Mouse (Mus musculus) right cerebral cortex, postnatal 25 days (tissue): ENCODE measurements around the gene Cgnl1.

Experiments
- DNase-seq: peaks from one replicate; pipeline ENCODE4 v3.0.0; 2022

Gene Cgnl1

DNA sequence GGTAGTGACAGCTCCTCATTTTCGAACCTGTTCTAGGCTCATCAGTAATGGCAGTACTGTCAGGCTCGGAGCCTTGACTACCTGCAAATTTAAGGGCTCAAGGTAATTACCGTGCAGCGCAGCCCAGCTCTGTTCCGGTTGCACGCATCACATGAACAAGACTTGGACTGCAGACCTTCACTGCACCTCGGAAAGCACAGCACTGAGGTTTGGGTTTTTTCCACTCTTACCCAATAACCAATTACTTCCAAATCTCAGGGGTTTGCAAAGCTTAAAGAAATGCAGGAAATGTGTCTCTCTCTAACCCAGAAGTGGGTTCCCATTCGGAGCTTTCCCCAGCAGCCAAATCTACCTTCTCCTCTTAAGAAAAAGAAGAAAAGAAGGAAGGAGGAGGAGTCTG lies 5.1 kb downstream of the Cgnl1 start:
- no peak for DNase-seq

GRCm38 (mm10) chr9:71764551-71764950 lies 6.9 kb downstream of the Cgnl1 start:
- DNase-seq: no peak

- DNase-seq: no peak
These were observed 8.1 kb downstream of the Cgnl1 start for GRCm38 (mm10) chr9:71763273-71763672.

GRCm38 (mm10) chr9:71761663-71762062 lies 9.7 kb downstream of the Cgnl1 start:
- DNase-seq: no peak

GRCm38 (mm10) chr9:71760518-71761141 lies 10.8 kb downstream of the Cgnl1 start:
- no peak for DNase-seq

DNA sequence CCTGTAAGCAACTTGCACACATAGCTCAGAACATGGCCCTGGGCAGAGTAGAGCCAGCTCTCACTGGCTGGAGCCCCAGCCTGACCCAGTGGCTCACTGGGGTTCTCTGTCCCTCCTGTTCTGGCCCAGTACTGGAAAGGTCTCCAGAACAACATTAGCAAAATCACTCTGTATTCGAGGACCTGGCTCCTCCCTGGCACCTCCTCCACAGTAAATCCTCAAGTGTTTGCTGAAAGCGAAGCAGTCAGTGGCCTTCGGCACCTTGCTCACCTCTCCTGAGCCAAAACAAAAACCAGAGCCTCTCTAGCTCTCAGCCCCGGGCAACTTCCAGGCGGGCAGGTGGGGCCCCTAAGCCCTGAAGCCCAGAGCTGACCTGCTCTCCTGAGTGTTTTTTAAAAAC lies 11.5 kb downstream of the Cgnl1 start:
- no peak for DNase-seq

DNA sequence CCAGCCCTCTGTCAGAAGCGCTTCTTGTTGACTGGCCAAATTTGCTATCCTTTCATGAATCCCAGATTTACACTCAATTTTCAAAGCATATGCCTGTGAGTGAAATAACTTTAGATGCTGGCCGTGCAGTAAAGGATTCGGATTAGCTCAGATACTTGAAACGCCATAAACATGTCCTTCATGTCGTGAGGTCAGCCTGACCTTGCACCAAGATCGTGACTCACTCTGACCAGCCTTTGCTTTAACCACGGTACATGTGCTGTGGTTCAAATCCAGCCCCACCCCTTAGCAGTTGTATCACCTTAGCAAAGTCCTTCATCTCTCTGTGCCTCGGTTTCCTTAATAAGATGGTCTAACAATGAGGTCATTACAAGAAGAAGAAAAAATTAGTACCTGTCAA lies 14.0 kb downstream of the Cgnl1 start:
- DNase-seq: no peak

DNA sequence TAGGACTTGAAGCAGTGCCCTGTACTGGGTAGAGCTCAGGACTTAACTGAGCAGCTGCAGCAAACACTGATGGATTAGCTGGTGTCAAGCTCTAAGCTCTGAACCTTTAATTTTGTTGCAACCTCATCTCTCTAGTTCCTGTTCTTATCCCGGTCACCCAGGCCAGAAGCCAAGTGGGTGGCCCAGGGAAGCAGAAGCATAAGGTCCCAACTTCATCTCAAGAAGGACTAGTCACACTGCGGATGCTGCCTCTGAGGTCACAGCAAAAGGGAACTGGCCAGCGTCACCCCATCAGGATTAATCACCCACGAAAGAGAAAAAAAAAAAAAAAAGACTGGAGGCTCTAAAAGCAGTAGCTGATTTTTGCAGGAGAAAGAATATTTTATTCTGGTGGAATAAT lies 14.5 kb downstream of the Cgnl1 start:
- no peak for DNase-seq

GRCm38 (mm10) chr9:71753981-71754380 lies 17.4 kb downstream of the Cgnl1 start:
- DNase-seq: no peak

DNA sequence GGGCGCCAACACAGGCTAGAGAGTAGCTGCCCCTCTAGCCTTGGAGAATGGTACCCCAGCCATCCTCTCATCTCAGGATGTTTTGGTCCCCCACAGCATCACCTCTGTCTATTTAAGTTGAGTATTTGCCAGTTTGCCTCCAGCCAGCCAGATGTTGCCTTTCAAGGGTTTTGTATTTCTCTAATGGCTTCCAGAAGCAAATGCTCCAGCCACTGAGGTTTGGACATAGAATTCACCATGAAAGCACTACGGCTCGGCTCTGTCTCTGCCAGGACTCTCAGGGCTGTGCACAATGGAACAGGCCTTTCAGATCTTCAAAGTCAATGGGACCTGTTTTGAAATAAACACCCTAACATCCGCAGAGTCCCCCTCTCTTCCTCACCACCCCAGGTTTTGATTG lies 17.9 kb downstream of the Cgnl1 start:
- no peak for DNase-seq

GRCm38 (mm10) chr9:71753117-71753516 lies 18.3 kb downstream of the Cgnl1 start:
- DNase-seq: no peak

GRCm38 (mm10) chr9:71750015-71750672 lies 21.3 kb downstream of the Cgnl1 start:
- no peak for DNase-seq

DNA sequence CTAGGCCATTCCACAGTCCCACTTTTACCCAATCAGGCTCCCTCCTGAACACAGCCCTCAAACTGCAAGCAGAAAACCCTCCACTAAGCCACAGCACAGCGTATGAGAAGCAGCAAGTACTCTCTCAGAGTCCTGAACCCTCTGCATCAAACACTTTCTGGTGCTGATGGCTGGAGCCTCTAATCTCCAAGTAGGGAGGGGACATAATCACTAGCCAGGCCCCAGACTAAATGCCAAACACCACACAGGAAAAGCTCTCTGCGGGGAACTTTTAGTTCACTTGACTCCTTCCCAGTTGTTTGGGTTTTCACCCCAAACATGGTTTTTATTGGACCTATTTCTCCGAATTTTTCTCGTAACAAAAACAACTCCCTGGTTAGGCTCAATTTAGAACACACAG lies 25.0 kb downstream of the Cgnl1 start:
- no peak for DNase-seq

- DNase-seq: no peak
These were observed 33.1 kb downstream of the Cgnl1 start for GRCm38 (mm10) chr9:71738081-71738930.

DNA sequence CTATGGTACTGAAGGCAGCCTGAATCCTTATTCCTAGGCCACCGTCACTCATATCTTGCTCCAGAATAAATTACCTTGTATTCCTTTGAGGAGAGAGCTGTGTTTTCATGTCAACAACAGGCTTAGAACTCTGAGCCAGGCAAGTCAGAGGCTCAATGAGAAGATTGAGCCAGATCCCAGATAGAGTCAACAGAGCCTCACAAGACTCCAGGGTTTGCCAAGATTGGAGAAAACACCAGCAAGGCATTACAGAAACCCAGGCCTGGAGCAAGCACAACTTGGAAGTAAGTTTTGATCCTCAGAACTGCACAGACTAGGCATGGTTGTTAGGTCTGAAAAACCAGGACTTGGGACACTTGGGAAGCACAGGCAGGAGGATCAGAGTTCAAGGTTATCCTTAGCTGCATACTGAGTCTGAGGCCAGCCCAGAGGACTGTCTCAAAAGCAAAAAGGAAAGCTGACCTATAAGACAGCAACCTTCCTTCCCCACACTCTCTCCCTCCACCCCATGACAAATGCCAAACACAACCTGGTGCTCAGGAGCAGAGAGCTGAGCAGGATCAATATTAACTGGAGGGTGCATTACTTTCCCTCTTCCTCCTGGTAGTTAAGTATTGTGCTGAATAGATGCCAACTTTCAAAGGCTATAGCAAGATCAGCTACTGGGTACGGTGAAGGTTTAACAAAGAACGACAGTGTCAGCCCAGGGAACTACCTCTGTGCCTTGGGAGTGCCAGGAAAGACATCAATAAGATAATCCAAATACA lies 34.0 kb downstream of the Cgnl1 start:
- DNase-seq: no peak

DNA sequence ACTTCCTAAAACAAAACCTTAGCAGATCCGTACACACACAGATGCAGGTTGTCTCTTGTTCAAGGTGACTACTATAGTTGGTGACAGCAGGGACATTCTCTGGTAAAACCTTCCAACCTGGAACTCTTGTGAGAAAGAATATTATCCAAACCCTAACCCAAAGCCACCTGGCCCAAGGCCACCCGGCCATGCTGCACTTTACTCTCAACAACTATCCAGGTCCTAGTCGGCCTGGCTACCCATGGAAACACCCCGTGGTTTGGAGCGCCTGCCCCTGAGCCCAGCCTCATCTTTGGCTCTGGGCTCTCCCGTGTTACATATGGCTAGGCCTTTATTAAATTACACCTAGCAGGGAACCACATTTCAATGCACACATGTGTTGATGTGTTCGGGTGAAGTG lies 35.5 kb downstream of the Cgnl1 start:
- no peak for DNase-seq

GRCm38 (mm10) chr9:71733559-71733958 lies 37.8 kb downstream of the Cgnl1 start:
- no peak for DNase-seq

DNA sequence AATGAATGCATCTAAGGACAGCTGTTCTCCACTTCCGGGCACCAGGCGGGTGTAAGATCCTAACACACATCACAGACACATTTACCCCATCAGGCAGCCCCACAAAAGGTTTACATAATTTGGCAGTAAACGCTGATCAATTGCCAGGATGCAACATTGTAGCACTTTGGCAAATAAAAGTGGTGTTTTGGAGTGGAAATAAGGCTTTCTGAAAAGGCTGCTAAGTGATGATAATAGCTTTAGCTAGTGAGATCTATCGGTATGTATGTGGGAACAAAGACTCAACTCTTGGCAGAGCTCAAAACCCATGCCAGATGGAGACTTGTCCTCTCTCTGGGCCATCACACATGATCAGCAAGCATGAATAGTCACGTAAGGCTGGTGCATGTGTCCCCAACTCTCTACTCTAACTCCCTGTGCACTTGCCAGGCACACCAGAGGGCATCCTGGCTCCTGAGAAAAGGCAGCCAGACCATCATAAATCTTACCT lies 42.5 kb downstream of the Cgnl1 start:
- no peak for DNase-seq

GRCm38 (mm10) chr9:71727233-71727632 lies 44.2 kb downstream of the Cgnl1 start:
- DNase-seq: no peak

- DNase-seq: no peak
These were observed 45.3 kb downstream of the Cgnl1 start for GRCm38 (mm10) chr9:71726121-71726520.

- no peak for DNase-seq
These were observed 49.0 kb downstream of the Cgnl1 start for GRCm38 (mm10) chr9:71722366-71722765.

- DNase-seq: no peak
These were observed 54.4 kb downstream of the Cgnl1 start for GRCm38 (mm10) chr9:71716995-71717394.

GRCm38 (mm10) chr9:71710776-71711175 lies 60.6 kb downstream of the Cgnl1 start:
- no peak for DNase-seq
